Mouse (Mus musculus): Measurements from ENCODE around the gene Gm17455.

Gm17455 gene

DNA sequence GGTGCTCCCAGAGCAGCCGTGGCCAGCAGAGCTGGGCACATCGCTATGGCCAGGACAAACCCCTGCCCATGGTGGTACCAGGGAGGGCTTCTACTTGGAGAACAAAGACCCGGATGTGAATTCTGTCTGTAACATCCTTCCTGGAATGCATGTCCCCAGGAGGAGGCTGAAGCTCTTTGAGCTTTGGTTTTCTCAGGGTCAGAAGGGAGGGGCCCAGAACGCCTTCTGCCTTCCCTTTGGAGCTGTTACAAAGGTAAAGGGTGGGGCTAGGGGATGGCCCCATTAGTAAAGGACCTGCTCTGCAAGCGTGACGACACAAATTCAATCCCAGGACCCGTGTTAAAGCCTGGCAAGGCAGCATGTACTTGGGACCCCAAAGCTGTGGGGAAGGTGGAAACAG is 23.2 kb downstream of the Gm17455 start:
- no peak for DNase-seq

DNA sequence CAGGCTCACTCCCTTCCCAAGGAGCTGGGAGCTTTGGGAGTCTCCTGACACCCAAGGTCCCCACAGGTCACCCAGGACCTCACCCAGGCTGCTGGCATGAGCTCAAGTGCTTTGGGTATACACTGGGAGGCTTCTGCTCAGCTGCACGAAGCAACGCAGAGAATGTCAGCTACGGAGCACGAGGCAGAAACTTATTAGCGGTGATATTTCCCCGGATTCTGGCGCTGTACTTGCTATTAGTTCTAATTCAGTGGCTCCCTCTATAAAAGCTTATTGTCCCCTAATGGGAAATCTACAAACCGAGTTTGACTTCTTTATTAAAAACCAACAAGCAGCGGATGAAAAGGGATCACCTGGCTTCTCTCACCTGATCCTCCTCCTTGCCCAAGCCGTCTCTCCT is 30.5 kb downstream of the Gm17455 start:
- peak; percentile 42 for DNase-seq

DNA sequence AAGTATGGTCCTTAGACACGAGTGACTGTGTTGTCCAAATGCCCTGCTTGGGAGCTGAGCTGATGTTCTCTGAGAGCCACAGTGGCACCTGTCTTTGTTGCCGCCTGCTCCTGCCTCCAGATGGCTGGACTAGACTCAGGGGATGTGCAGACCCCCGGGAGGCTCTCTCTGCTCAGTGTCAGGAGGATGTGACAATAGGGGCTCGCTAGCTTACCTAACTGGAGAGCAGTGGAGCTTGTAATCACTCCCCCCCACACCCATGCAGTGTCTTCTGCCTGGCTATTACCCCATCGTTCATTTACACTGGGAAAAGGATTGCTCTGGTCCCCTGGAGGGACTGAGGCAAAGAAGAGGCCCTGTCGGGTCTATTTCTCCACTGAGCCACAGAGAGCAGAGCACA is 31.1 kb downstream of the Gm17455 start:
- DNase-seq: peak; percentile 49

- no peak for DNase-seq
These were observed 33.2 kb downstream of the Gm17455 start for GRCm38 (mm10) chr10:60432679-60433078.

DNA sequence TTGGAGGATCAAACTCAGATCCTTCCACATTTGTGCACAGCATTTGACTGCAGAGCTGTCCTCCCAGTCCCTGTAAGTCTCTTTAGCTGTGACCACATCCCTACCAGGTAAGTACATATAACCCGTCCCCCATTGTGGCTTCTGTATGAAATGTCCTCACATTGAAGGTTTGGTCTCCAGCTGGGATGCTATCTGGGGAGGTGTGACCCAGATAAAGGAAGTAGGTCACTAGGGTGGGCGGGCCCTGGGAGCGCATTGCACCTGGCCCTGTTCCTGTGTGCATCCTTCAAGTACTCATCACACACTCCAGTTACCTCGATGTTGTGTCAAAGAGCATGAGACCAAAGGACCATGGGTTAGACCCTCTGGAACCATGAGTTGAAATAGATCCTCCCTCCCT is 42.8 kb downstream of the Gm17455 start:
- DNase-seq: no peak

DNA sequence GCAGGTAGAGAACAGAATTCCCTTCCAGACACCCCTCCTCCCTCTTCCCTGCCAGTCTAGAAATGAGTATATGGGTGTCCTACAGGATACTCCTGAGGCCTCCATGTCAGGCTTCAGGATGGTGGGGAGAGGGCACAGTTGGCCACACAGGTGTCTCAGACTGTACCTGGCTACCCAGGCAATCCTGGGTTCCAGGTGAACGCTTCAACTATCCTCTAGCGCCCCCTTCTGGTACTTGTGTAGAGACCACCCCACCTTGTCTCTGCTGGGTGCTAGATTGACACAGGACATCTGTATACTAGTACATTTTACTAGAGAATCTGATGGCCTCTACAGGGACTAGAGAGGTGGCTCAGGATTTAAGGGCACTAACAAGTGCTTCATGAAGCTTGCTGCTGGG is 43.6 kb downstream of the Gm17455 start:
- DNase-seq: no peak

DNA sequence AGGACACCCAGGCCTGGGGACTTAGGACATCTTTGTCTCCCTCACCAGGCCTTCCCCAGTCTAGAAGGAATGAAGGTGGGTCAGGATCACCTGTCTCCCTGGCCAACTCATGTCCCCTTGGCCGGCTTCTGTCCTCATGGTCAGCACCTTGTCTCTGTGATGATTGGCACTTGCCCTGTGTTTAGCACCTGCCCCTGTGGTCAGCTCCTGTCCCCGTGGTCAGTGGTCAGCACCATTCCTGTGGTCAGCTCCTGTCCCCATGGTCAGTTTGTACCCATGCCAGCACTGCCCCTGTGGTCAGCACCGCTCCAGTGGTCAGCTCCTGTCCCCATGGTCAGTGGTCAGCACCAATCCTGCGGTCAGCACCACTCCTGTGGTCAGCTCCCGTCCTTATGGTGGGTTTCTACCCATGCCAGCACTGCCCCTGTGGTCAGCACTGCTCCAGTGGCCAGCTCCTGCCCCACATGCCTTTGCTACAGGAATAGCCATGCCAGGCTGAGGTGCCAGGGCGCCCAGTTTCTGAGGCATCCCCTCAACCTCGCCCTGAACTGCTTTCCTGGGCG is 45.6 kb downstream of the Gm17455 start:
- DNase-seq: peak; percentile 84

DNA sequence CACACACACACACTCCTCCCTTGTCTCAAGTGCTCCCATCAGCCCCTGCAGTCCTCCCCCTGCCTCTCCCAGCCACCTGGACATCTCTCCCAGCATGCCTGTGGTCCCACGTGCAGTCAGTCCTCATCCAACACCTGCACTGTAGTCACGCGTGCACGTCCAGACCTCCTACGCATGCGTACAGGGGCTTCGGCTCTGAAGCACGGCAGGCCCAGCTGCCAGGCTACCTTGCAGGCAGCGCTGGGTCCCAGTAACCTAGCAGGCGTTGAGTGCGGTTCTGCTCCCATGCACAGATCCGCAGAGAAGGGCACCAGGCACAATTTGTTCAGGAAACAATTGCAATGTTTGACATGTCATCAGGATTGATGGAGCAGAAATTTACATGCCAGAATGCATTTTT is 47.7 kb downstream of the Gm17455 start:
- peak; percentile 64 for DNase-seq

Data from retina, postnatal 1 day (tissue).